Mouse (Mus musculus) forebrain, embryonic 11.5 days (tissue): ENCODE measurements around the gene Cdcp1. TPM values are rescaled to one million over a fixed set of nuclear protein-coding genes. Genes with fewer than 3 reads are reported as not detected.

Experiments
- ATAC-seq: fragments of 200-750 bp; cut with Nextera tagmentation; replicated peaks from 2 replicates; pipeline ENCODE4 v1.8.0; 2017; ENCODE audit warnings: moderate TSS enrichment; ENCODE audit not compliant: low FRiP score
- DNase-seq: peaks from one replicate; pipeline ENCODE4 v3.0.0-alpha.2; 2017; ENCODE audit warnings: low spot score
- H3K27ac ChIP-seq: fragments of 300-500 bp; sonication (generic); 2 replicates; pipeline ENCODE4 v1.5.1; 2014; ENCODE audit warnings: low read depth, low read length
- H3K27me3 ChIP-seq: fragments of 300-500 bp; sonication (generic); 2 replicates; pipeline ENCODE4 v1.6.1; 2014; ENCODE audit warnings: mild to moderate bottlenecking, low read length, mixed read lengths; ENCODE audit not compliant: control insufficient read depth, insufficient read depth
- H3K36me3 ChIP-seq: fragments of 300-500 bp; sonication (generic); 2 replicates; pipeline ENCODE4 v1.6.1; 2014; ENCODE audit warnings: mild to moderate bottlenecking, low read length, moderate library complexity, mixed read lengths; ENCODE audit not compliant: control insufficient read depth, insufficient read depth
- H3K4me1 ChIP-seq: fragments of 300-500 bp; sonication (generic); replicated peaks from 2 replicates; pipeline ENCODE4 v1.6.1; 2014; ENCODE audit warnings: low read length, mixed read lengths; ENCODE audit not compliant: control insufficient read depth, insufficient read depth
- H3K4me2 ChIP-seq: fragments of 300-500 bp; sonication (generic); 2 replicates; pipeline ENCODE4 v1.6.1; 2014; ENCODE audit warnings: low read depth, mild to moderate bottlenecking, low read length, moderate library complexity, mixed read lengths; ENCODE audit not compliant: severe bottlenecking
- H3K4me3 ChIP-seq: fragments of 300-500 bp; sonication (generic); 2 replicates; pipeline ENCODE4 v1.5.1; 2014; ENCODE audit warnings: low read depth, low read length
- H3K9ac ChIP-seq: fragments of 300-500 bp; sonication (generic); 2 replicates; pipeline ENCODE4 v1.6.1; 2014; ENCODE audit warnings: low read length
- H3K9me3 ChIP-seq: fragments of 300-500 bp; sonication (generic); 2 replicates; pipeline ENCODE4 v1.6.1; 2016; ENCODE audit warnings: low read length, mixed read lengths; ENCODE audit not compliant: control insufficient read depth
- WGBS: fragments of 180-500 bp; shearing (Covaris S2); extraction: QIAGEN DNeasy Blood & Tissue Kit; methylation state at CpG from one replicate; pipeline ENCODE4 v1.1.7; 2014; 5-methylcytosine and 5-hydroxymethylcytosine counted together
- polyA plus RNA-seq: library from polyadenylated mRNA; unstranded; fragments of >200 nt; fragmentation: Nextera tagmentation; extraction: Ambion mirVana; gene quantifications from 2 replicates; pipeline ENCODE4 v1.2.1, GENCODE M21; 2014

Gene Cdcp1
- polyA plus RNA-seq, 1 experiment from 2014 or later: 0.63 TPM

DNA sequence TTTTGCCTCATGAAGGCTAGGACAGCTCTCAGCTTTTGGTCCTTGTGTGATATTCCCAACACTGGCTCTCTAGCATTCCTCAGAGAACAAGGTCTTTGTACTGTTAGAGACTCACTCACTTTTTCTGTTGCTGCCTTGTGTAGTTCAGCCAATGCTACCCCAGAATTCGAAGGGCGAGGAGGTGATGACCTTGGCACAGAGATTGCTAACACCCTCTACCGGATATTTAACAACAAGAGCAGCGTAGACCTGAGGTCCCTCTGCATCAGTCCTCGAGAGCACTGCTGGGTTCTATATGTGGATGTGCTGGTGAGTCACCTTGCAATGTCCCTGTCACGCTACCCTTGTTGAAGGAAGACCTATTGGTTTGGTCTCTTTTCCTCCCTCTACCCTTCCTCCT, 88.2 kb downstream of the Cdcp1 start:
- DNase-seq (no peak), ATAC-seq (no peak)
- H3K4me2 ChIP-seq: no peak overlapping the region
- no peaks in the 10 kb centered on the region for H3K27me3 ChIP-seq
- H3K36me3 ChIP-seq: peaks cover 5% of the 10 kb centered on the region; the same call in 1 of the 2 replicates
- H3K27ac ChIP-seq: no peak overlapping the region
- no peaks in the 10 kb centered on the region for H3K4me1 ChIP-seq
- WGBS: 95% methylated on average over 6 of the region's 6 CpGs
- H3K4me3 ChIP-seq: no peak overlapping the region
- H3K9me3 ChIP-seq: no peaks in the 10 kb centered on the region
- no peak overlapping the region for H3K9ac ChIP-seq

- H3K4me3 ChIP-seq: no peak overlapping the region
- H3K9ac ChIP-seq: no peak overlapping the region
- DNase-seq: no peak
- peaks cover 3% of the 10 kb centered on the region; the same call in 1 of the 2 replicates for H3K36me3 ChIP-seq
- ATAC-seq: no peak
- no peaks in the 10 kb centered on the region for H3K4me1 ChIP-seq
- H3K9me3 ChIP-seq: no peaks in the 10 kb centered on the region
- WGBS: 93% methylated on average over 2 of the region's 2 CpGs
- no peaks in the 10 kb centered on the region for H3K27me3 ChIP-seq
- no peak overlapping the region for H3K4me2 ChIP-seq
- H3K27ac ChIP-seq: no peak overlapping the region
Observed at GRCm38 (mm10) chr9:123124413-123124981, 91.3 kb downstream of the Cdcp1 start.

- 90% methylated on average over 6 of the region's 6 CpGs for WGBS
- Histone ChIP-seq H3K9ac (no peak overlapping the region), H3K4me3 (no peak overlapping the region), H3K9me3 (no peaks in the 10 kb centered on the region), H3K36me3 (peaks cover 3% of the 10 kb centered on the region; the same call in 1 of the 2 replicates), H3K27ac (no peak overlapping the region), H3K27me3 (no peaks in the 10 kb centered on the region), H3K4me2 (no peak overlapping the region), H3K4me1 (no peaks in the 10 kb centered on the region)
- no peak for ATAC-seq
- no peak for DNase-seq
Observed at GRCm38 (mm10) chr9:123123571-123124412, 92.0 kb downstream of the Cdcp1 start.

DNA sequence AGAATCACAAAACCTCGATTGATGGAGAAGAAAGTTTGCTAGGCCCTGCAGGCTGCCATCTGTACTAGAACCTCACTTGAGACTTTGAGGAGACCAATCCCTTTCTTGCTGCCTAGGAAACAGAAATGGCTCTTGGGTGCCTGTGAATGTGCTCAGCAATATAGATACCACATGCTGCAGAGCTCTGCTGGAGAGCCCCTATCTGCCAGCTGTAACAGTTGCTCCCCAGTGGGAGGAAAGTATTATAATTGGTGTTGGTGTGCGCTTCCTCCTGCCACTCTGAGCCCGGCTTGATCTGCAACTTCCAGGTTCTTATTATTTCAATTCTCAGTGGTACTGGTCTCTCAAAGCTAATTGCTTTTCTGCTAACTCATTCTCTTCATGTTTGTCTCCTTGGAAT, 92.8 kb downstream of the Cdcp1 start:
- Histone ChIP-seq H3K4me1 (no peaks in the 10 kb centered on the region), H3K9me3 (no peaks in the 10 kb centered on the region), H3K4me2 (no peak overlapping the region), H3K27ac (no peak overlapping the region), H3K9ac (no peak overlapping the region), H3K36me3 (peaks cover 3% of the 10 kb centered on the region; the same call in 1 of the 2 replicates), H3K27me3 (no peaks in the 10 kb centered on the region), H3K4me3 (no peak overlapping the region)
- DNase-seq (no peak), ATAC-seq (no peak)
- 90% methylated on average over 3 of the region's 3 CpGs for WGBS

Other genes starting within 250 kb of the Cdcp1 start
- 17.2 and 17.6 TPM in 2 replicates for gene Tmem42, start 194.7 kb downstream of the Cdcp1 start, polyA plus RNA-seq
- 0.47 and 1.3 TPM in 2 replicates for gene Tgm4, start 181.3 kb downstream of the Cdcp1 start, polyA plus RNA-seq
- 69.1 and 69.2 TPM in 2 replicates for gene Zdhhc3, start 102.8 kb downstream of the Cdcp1 start, polyA plus RNA-seq
- gene Exosc7, start 102.8 kb downstream of the Cdcp1 start, polyA plus RNA-seq: 133 and 142 TPM in 2 replicates
- not detected in 2 replicates for gene Clec3b, start 65.1 kb downstream of the Cdcp1 start, polyA plus RNA-seq
- gene Tmem158, start 44.7 kb upstream of the Cdcp1 start, polyA plus RNA-seq: 4.8 and 6.4 TPM in 2 replicates
- gene Lars2, start 150.9 kb upstream of the Cdcp1 start, polyA plus RNA-seq: 742 and 836 TPM in 2 replicates